ENCODE assay signal across 13 mouse cellular contexts in the genomic region with DNA sequence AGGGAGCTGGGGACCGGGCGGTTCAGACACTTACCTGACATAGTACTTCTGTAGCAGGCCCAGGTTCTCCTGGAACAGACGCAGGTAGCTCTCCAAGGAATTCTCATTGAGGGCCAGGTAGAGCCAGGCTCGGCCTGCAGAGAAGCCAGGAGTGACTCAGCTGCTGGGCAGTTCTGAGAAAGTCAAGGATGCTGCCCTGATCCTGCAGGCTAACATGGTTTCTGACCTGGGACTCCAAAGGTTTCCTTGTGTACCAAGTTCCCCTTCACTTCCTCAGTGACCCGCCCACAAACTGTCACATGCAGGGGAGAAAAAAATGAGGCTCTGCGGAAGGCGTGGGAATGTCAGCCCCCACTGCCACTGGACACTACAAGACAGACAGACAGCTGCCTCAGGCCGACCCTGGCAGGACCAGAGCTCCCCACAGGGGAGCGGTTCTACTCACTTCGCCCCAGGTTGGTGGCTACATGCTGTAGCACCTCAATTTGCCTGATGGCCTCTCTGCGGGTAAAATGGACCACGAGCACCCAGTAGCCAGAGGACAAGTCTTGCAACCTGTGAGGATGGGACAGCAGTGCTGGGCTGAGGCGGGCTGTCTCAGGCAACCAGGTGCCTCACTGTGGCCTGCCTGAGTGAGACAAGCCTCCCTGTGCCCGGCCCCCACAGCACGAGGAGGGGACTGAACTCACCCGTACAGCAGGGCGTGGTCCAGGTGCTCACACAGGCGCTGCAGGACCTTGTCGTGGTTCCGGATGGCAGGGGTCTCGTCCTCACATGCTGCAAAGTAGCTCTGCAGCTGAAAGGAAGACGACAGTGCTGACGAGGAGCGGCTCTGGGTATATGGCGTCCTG. TPM values are rescaled to one million over a fixed set of nuclear protein-coding genes. Genes with fewer than 3 reads are reported as not detected.
DNase-seq lines count a peak whose midpoint lies in the region; ATAC-seq and TF ChIP-seq lines count a peak whose summit lies in the region.
"Had no signal": no experiment of that assay in that cellular context is flagged by ENCODE, and none has a peak within 500 bp of the region (broad histone marks: within the 10 kb centered on the region; RNA-seq: fewer than 3 reads in every experiment).

No protein-coding gene starts in this region.

- H3K27ac ChIP-seq in kidney, embryonic 15.5 days, result no peak overlapping the region
- no peak overlapping the region for H3K27ac ChIP-seq in ES-E14 (ENCODE audit: insufficient read depth, low read depth, low read length, poor library complexity, severe bottlenecking)
- H3K27ac ChIP-seq in cortical plate, adult 2 months (ENCODE audit: insufficient read depth, low read length), result 0 out of 2 replicates have a peak overlapping the region, but pooled peaks have one; percentile 61
- H3K27ac ChIP-seq in kidney, embryonic 16.5 days (ENCODE audit: low read length), result 0 out of 2 replicates have a peak overlapping the region, but pooled peaks have one; percentile 7
- H3K27ac ChIP-seq: limb, embryonic 10.5 days had no signal

- TF ChIP-seq CTCF in cortical plate, adult 2 months (IDR thresholded peaks at IDR 0.05; ENCODE audit: extremely low read depth, insufficient read depth, low read length), result no peak

- DNase-seq in kidney, adult 11 months, result peak; percentile 73
- no peak for DNase-seq in ES-E14 (ENCODE audit: low read depth, low spot score)
- no peak for DNase-seq in cerebellum, adult 11 months
- no peak for DNase-seq in gastrocnemius, postnatal 25 days
- DNase-seq: adrenal gland, postnatal 10 days had no signal

- TF ChIP-seq POLR2A in cortical plate, adult 2 months (IDR thresholded peaks at IDR 0.05; ENCODE audit: extremely low read depth, insufficient read depth, low read length), result no peak

- H3K9me3 ChIP-seq in kidney, embryonic 15.5 days (replicated peaks), result no peaks in the 10 kb centered on the region
- H3K9me3 ChIP-seq in ES-E14 (ENCODE audit: control insufficient read depth, insufficient read depth, low read depth, low read length), result no peaks in the 10 kb centered on the region
- no peaks in the 10 kb centered on the region for H3K9me3 ChIP-seq in kidney, embryonic 16.5 days (ENCODE audit: low read length)
- H3K9me3 ChIP-seq: forebrain, embryonic 15.5 days had no signal

- H3K36me3 ChIP-seq in kidney, embryonic 15.5 days, result peaks cover 51% of the 10 kb centered on the region
- H3K36me3 ChIP-seq in ES-E14 (ENCODE audit: control insufficient read depth, insufficient read depth, low read length, poor library complexity, severe bottlenecking), result no peaks in the 10 kb centered on the region; the same call in 1 of the 2 replicates
- peaks cover 26% of the 10 kb centered on the region for H3K36me3 ChIP-seq in kidney, embryonic 16.5 days (ENCODE audit: insufficient read depth, low read length)

- no peak overlapping the region for H3K4me2 ChIP-seq in kidney, embryonic 15.5 days
- H3K4me2 ChIP-seq in kidney, embryonic 16.5 days (replicated peaks; ENCODE audit: low read depth, low read length), result no peak overlapping the region
- H3K4me2 ChIP-seq: forebrain, embryonic 15.5 days had no signal

- H3K27me3 ChIP-seq in kidney, embryonic 15.5 days, result no peaks in the 10 kb centered on the region
- no peaks in the 10 kb centered on the region for H3K27me3 ChIP-seq in kidney, embryonic 16.5 days (ENCODE audit: insufficient read depth, low read length)
- H3K27me3 ChIP-seq: forebrain, embryonic 15.5 days had no signal

- ATAC-seq in kidney, embryonic 15.5 days (replicated peaks; ENCODE audit: low FRiP score), result no peak
- no peak for ATAC-seq in kidney, embryonic 16.5 days (ENCODE audit: low FRiP score, low TSS enrichment)
- ATAC-seq: inflammation-experienced regulatory T-cells, adult 6 months had no signal

- peaks cover 21% of the 10 kb centered on the region for H3K4me1 ChIP-seq in kidney, embryonic 15.5 days
- H3K4me1 ChIP-seq in ES-E14 (ENCODE audit: control insufficient read depth in 2 of 2, insufficient read depth in 2 of 2, low read length in 2 of 2, poor library complexity in 1 of 2), result peaks cover 0 to 9% of the 10 kb centered on the region in 2 experiments; a peak in 1 of 4 replicates
- H3K4me1 ChIP-seq in cortical plate, adult 2 months (ENCODE audit: control insufficient read depth, insufficient read depth, low read length), result no peaks in the 10 kb centered on the region
- peaks cover 17% of the 10 kb centered on the region for H3K4me1 ChIP-seq in kidney, embryonic 16.5 days (ENCODE audit: insufficient read depth, low read length)

- H3K9ac ChIP-seq in kidney, embryonic 15.5 days, result no peak overlapping the region
- H3K9ac ChIP-seq in ES-E14 (ENCODE audit: insufficient read depth, low read depth, low read length, poor library complexity, severe bottlenecking), result 0 out of 2 replicates have a peak overlapping the region, but pooled peaks have one; percentile 19
- no peak overlapping the region for H3K9ac ChIP-seq in kidney, embryonic 16.5 days (replicated peaks; ENCODE audit: low read length)

- no peak overlapping the region for H3K4me3 ChIP-seq in kidney, embryonic 15.5 days (replicated peaks)
- H3K4me3 ChIP-seq in ES-E14 (ENCODE audit: insufficient read depth in 1 of 2, low read depth in 1 of 2, low read length in 2 of 2, poor library complexity in 1 of 2, severe bottlenecking in 1 of 2), result peak overlapping the region; percentile 9 to 20; a peak in 1 of 4 replicates
- no peak overlapping the region for H3K4me3 ChIP-seq in cortical plate, adult 2 months (ENCODE audit: insufficient read depth, low read length)
- H3K4me3 ChIP-seq in kidney, embryonic 16.5 days (ENCODE audit: low read length), result no peak overlapping the region
- H3K4me3 ChIP-seq: forebrain, embryonic 15.5 days; limb, embryonic 10.5 days had no signal

- in situ Hi-C loops in ES-E14 (cut with MboI; ENCODE audit: low sequenced_read_pairs in 2 of 2, unreplicated experiment in 2 of 2), result no loop called here

- 87% methylated on average over 25 of the region's 25 CpGs for WGBS in kidney, embryonic 15.5 days
- 82% methylated on average over 25 of the region's 25 CpGs for WGBS in kidney, embryonic 16.5 days

TF ChIP-seq in ES-E14, 5 proteins besides CTCF, POLR2A, EP300 and RAD21:
- TF ChIP-seq ZNF384 (IDR thresholded peaks at IDR 0.05; ENCODE audit: low read depth, low read length) (no peak), ZC3H11A (IDR thresholded peaks at IDR 0.05; ENCODE audit: borderline replicate concordance, low read depth, low read length) (no peak), HCFC1 (IDR thresholded peaks at IDR 0.05; ENCODE audit: borderline replicate concordance, insufficient read depth, low read length) (no peak), CHD2 (IDR thresholded peaks at IDR 0.05; ENCODE audit: low read depth, low read length) (no peak), MAFK (IDR thresholded peaks at IDR 0.05; ENCODE audit: insufficient read depth, low read depth, low read length) (no peak)

RNA-seq across cellular contexts. Expression of a gene that starts 18.6 kb away (rescaled TPM):
- polyA plus RNA-seq in kidney, embryonic 15.5 days (2015; fragmentation: Nextera tagmentation; extraction: Ambion mirVana), result 0.27 and 0.49 TPM in 2 replicates
- total RNA-seq in ES-E14 (2012; rRNA removed), result 0.76 and 0.79 TPM in 2 replicates
- polyA plus RNA-seq in cortical plate, adult 2 months (2012; rRNA removed), result 6.5 and 6.7 TPM in 2 replicates
- 0.54 and 0.69 TPM in 2 replicates for polyA plus RNA-seq in kidney, embryonic 16.5 days (2015; fragmentation: Nextera tagmentation; extraction: Ambion mirVana)
- total RNA-seq in gastrocnemius, postnatal 25 days (2021), result 10 to 100 TPM; 14.7 to 14.8 TPM

RNA-seq across cellular contexts. Expression of a gene that starts 22.5 kb away (rescaled TPM):
- polyA plus RNA-seq in kidney, embryonic 15.5 days (2015; fragmentation: Nextera tagmentation; extraction: Ambion mirVana), result 4.7 and 6.8 TPM in 2 replicates
- 6.2 and 6.8 TPM in 2 replicates for total RNA-seq in ES-E14 (2012; rRNA removed)
- 134 and 138 TPM in 2 replicates for polyA plus RNA-seq in cortical plate, adult 2 months (2012; rRNA removed)
- polyA plus RNA-seq in kidney, embryonic 16.5 days (2015; fragmentation: Nextera tagmentation; extraction: Ambion mirVana), result 6.4 TPM in 2 replicates
- total RNA-seq in gastrocnemius, postnatal 25 days (2021), result 10 to 100 TPM; 24.3 to 32.7 TPM

RNA-seq across cellular contexts. Expression of a gene that starts 23.8 kb away (rescaled TPM):
- polyA plus RNA-seq in kidney, embryonic 15.5 days (2015; fragmentation: Nextera tagmentation; extraction: Ambion mirVana), result 2.7 and 3.1 TPM in 2 replicates
- 3.9 and 10.1 TPM in 2 replicates for total RNA-seq in ES-E14 (2012; rRNA removed)
- polyA plus RNA-seq in cortical plate, adult 2 months (2012; rRNA removed), result 0.40 and 0.68 TPM in 2 replicates
- polyA plus RNA-seq in kidney, embryonic 16.5 days (2015; fragmentation: Nextera tagmentation; extraction: Ambion mirVana), result 4.3 and 5.4 TPM in 2 replicates
- total RNA-seq in gastrocnemius, postnatal 25 days (2021), result 1 to 10 TPM; 1.2 to 2.3 TPM

RNA-seq across cellular contexts. Expression of a gene that starts 36.3 kb away (rescaled TPM):
- polyA plus RNA-seq in kidney, embryonic 15.5 days (2015; fragmentation: Nextera tagmentation; extraction: Ambion mirVana), result 71.4 and 81.3 TPM in 2 replicates
- total RNA-seq in ES-E14 (2012; rRNA removed), result 71.3 and 112 TPM in 2 replicates
- polyA plus RNA-seq in cortical plate, adult 2 months (2012; rRNA removed), result 1.0 and 1.3 TPM in 2 replicates
- polyA plus RNA-seq in kidney, embryonic 16.5 days (2015; fragmentation: Nextera tagmentation; extraction: Ambion mirVana), result 76.4 and 85.2 TPM in 2 replicates
- total RNA-seq in gastrocnemius, postnatal 25 days (2021), result 1 to 10 TPM; 1.5 to 4.7 TPM
- total RNA-seq: common myeloid progenitor, adult 5-6 weeks had no signal

RNA-seq across cellular contexts. Expression of a gene that starts 43.2 kb away (rescaled TPM):
- polyA plus RNA-seq in kidney, embryonic 15.5 days (2015; fragmentation: Nextera tagmentation; extraction: Ambion mirVana), result not detected in 2 replicates
- 10.5 and 13.3 TPM in 2 replicates for total RNA-seq in ES-E14 (2012; rRNA removed)
- 7.1 and 7.8 TPM in 2 replicates for polyA plus RNA-seq in cortical plate, adult 2 months (2012; rRNA removed)
- 0.62 TPM in 1 of 2 replicates, not detected in the other for polyA plus RNA-seq in kidney, embryonic 16.5 days (2015; fragmentation: Nextera tagmentation; extraction: Ambion mirVana)
- total RNA-seq in gastrocnemius, postnatal 25 days (2021), result 1 to 10 TPM; 1.4 to 2.3 TPM
- polyA plus RNA-seq: forebrain, embryonic 15.5 days; inflammation-experienced regulatory T-cells, adult 6 months; macrophage had no signal

Comparison
In these comparisons a context has a peak if more than half of its experiments do, and no peak if none do; other contexts are left out.
1. H3K27ac ChIP-seq: peak in cortical plate, adult 2 months (single experiment) and kidney, embryonic 16.5 days (single experiment); none in kidney, embryonic 15.5 days (single experiment) and ES-E14 (single experiment).
2. H3K4me3 ChIP-seq: peak in ES-E14 (2 of 2); none in kidney, embryonic 15.5 days (single experiment), cortical plate, adult 2 months (single experiment) and kidney, embryonic 16.5 days (single experiment).
3. RNA of a gene that starts 22.5 kb away (polyA plus RNA-seq): 134 to 138 TPM in cortical plate, adult 2 months; 4.7 to 6.8 TPM in kidney, embryonic 15.5 days and 6.4 TPM in kidney, embryonic 16.5 days; every median in the first group is over 10 times any median in the second.